Comparison of ENCODE assay signal across 7 mouse cellular contexts in genomic region chr2:158130391-158130986, GRCm38 (mm10). TPM values are rescaled to one million over a fixed set of nuclear protein-coding genes. Genes with fewer than 3 reads are reported as not detected.
DNase-seq lines count a peak whose midpoint lies in the region; ATAC-seq and TF ChIP-seq lines count a peak whose summit lies in the region.

No protein-coding gene starts in this region.

- no peak; the same call in 1 of the 2 replicates for TF ChIP-seq EP300 in heart, postnatal 0 days (IDR thresholded peaks at IDR 0.05; ENCODE audit: low read depth)

- no peak overlapping the region for H3K4me2 ChIP-seq in heart, postnatal 0 days (ENCODE audit: low read depth, low read length)
- no peak overlapping the region for H3K4me2 ChIP-seq in limb, embryonic 12.5 days
- H3K4me2 ChIP-seq in stomach, embryonic 15.5 days = no peak overlapping the region

- peaks cover 77% of the 10 kb centered on the region for H3K36me3 ChIP-seq in heart, postnatal 0 days (replicated peaks; ENCODE audit: control insufficient read depth, insufficient read depth, low read length)
- no peaks in the 10 kb centered on the region for H3K36me3 ChIP-seq in limb, embryonic 12.5 days
- peaks cover 21% of the 10 kb centered on the region for H3K36me3 ChIP-seq in stomach, embryonic 15.5 days

- H3K27me3 ChIP-seq in heart, postnatal 0 days (ENCODE audit: control insufficient read depth, insufficient read depth, low read length) = no peaks in the 10 kb centered on the region
- H3K27me3 ChIP-seq in limb, embryonic 12.5 days = no peaks in the 10 kb centered on the region
- no peaks in the 10 kb centered on the region for H3K27me3 ChIP-seq in stomach, embryonic 15.5 days (replicated peaks)

- peaks cover 42% of the 10 kb centered on the region for H3K4me1 ChIP-seq in heart, postnatal 0 days (ENCODE audit: control insufficient read depth, insufficient read depth)
- H3K4me1 ChIP-seq in limb, embryonic 12.5 days (replicated peaks) = peaks cover 21% of the 10 kb centered on the region
- peaks cover 7% of the 10 kb centered on the region; the same call in 1 of the 2 replicates for H3K4me1 ChIP-seq in stomach, embryonic 15.5 days

- peak; percentile 63 for ATAC-seq in heart, postnatal 0 days (ENCODE audit: insufficient read depth, low read depth)
- ATAC-seq in limb, embryonic 12.5 days (ENCODE audit: insufficient number of reproducible peaks, insufficient read depth, low FRiP score, low TSS enrichment, low read depth) = no peak
- ATAC-seq in stomach, embryonic 15.5 days (ENCODE audit: insufficient read depth, low FRiP score, low read depth) = peak; percentile 51

- H3K4me3 ChIP-seq in heart, postnatal 0 days (ENCODE audit: low read depth, low read length) = no peak overlapping the region
- no peak overlapping the region for H3K4me3 ChIP-seq in limb, embryonic 12.5 days (replicated peaks)
- no peak overlapping the region for H3K4me3 ChIP-seq in stomach, embryonic 15.5 days (replicated peaks)

- H3K9ac ChIP-seq in heart, postnatal 0 days (replicated peaks; ENCODE audit: low read depth, low read length) = no peak overlapping the region
- no peak overlapping the region for H3K9ac ChIP-seq in limb, embryonic 12.5 days (replicated peaks)
- H3K9ac ChIP-seq in stomach, embryonic 15.5 days = no peak overlapping the region

- peak; percentile 55 for DNase-seq in urinary bladder, postnatal 14 days (ENCODE audit: low spot score)
- DNase-seq in urinary bladder, postnatal 4 days (ENCODE audit: low spot score in 2 of 2) = no peak
- peak; percentile 83 for DNase-seq in embryo, embryonic 11 days
- DNase-seq in heart, postnatal 0 days (ENCODE audit: low spot score) = peak; percentile 61
- DNase-seq in thymus, postnatal 36 days = no peak

- H3K9me3 ChIP-seq in heart, postnatal 0 days (replicated peaks; ENCODE audit: control insufficient read depth, low read length) = no peaks in the 10 kb centered on the region
- no peaks in the 10 kb centered on the region for H3K9me3 ChIP-seq in limb, embryonic 12.5 days
- H3K9me3 ChIP-seq in stomach, embryonic 15.5 days = no peaks in the 10 kb centered on the region

- no peak for TF ChIP-seq CTCF in heart, postnatal 0 days (IDR thresholded peaks at IDR 0.05; ENCODE audit: low read depth)

- peak overlapping the region; percentile 87 for H3K27ac ChIP-seq in heart, postnatal 0 days (ENCODE audit: low read depth)
- H3K27ac ChIP-seq in limb, embryonic 12.5 days = 0 out of 2 replicates have a peak overlapping the region, but pooled peaks have one; percentile 5
- peak overlapping the region; percentile 26; the same call in 1 of the 2 replicates for H3K27ac ChIP-seq in stomach, embryonic 15.5 days

- 25% methylated on average over 5 of the region's 5 CpGs for WGBS in heart, postnatal 0 days
- WGBS in limb, embryonic 12.5 days = 44% methylated on average over 5 of the region's 5 CpGs
- WGBS in stomach, embryonic 15.5 days = 48% methylated on average over 5 of the region's 5 CpGs

RNA-seq across cellular contexts. Expression of gene Tgm2, which starts 15.7 kb away (rescaled TPM):
- 445 and 622 TPM in 2 replicates for total RNA-seq in heart, postnatal 0 days (2014; rRNA removed; ENCODE audit: low replicate concordance)
- 136 and 155 TPM in 2 replicates for polyA plus RNA-seq in heart, postnatal 0 days (2015; fragmentation: Nextera tagmentation; extraction: Ambion mirVana)
- 2.6 and 3.4 TPM in 2 replicates for polyA plus RNA-seq in limb, embryonic 12.5 days (2016; fragmentation: Nextera tagmentation; extraction: Ambion mirVana)
- polyA plus RNA-seq in stomach, embryonic 15.5 days (2015; fragmentation: Nextera tagmentation; extraction: Ambion mirVana) = 91.7 and 93.1 TPM in 2 replicates

Comparison
In these comparisons a context has a peak if more than half of its experiments do, and no peak if none do; other contexts are left out.
1. DNase-seq: peak in urinary bladder, postnatal 14 days (single experiment), embryo, embryonic 11 days (single experiment) and heart, postnatal 0 days (single experiment); none in urinary bladder, postnatal 4 days (0 of 2) and thymus, postnatal 36 days (0 of 2).
2. H3K27ac ChIP-seq: peak in every context shown above with its lines; median percentile 87 in heart, postnatal 0 days; 26 in stomach, embryonic 15.5 days; 5 in limb, embryonic 12.5 days.
3. RNA of gene Tgm2, which starts 15.7 kb away (polyA plus RNA-seq): 136 to 155 TPM in heart, postnatal 0 days and 91.7 to 93.1 TPM in stomach, embryonic 15.5 days; 2.6 to 3.4 TPM in limb, embryonic 12.5 days; every median in the first group is over 10 times any median in the second.